Mouse (Mus musculus) heart, embryonic 15.5 days (tissue): ENCODE data around the gene Hcls1. TPM values are rescaled to one million over a fixed set of nuclear protein-coding genes. Genes with fewer than 3 reads are reported as not detected.

Source experiments
- ATAC-seq: fragments of 200-750 bp; cut with Nextera tagmentation; replicated peaks from 2 replicates; pipeline ENCODE4 v1.8.0; 2017; ENCODE audit warnings: low read depth, moderate TSS enrichment; ENCODE audit not compliant: insufficient number of reproducible peaks, insufficient read depth, low FRiP score
- H3K27ac ChIP-seq: fragments of 300-500 bp; sonication (generic); 2 replicates; pipeline ENCODE4 v1.5.1; 2015; ENCODE audit warnings: mild to moderate bottlenecking, inconsistent platforms
- H3K27me3 ChIP-seq: fragments of 300-500 bp; sonication (generic); 2 replicates; pipeline ENCODE4 v1.6.1; 2015; ENCODE audit warnings: inconsistent platforms
- H3K36me3 ChIP-seq: fragments of 300-500 bp; sonication (generic); 2 replicates; pipeline ENCODE4 v1.6.1; 2015; ENCODE audit warnings: mild to moderate bottlenecking, inconsistent platforms
- H3K4me1 ChIP-seq: fragments of 300-500 bp; sonication (generic); replicated peaks from 2 replicates; pipeline ENCODE4 v1.6.1; 2015; ENCODE audit warnings: inconsistent platforms
- H3K4me2 ChIP-seq: fragments of 300-500 bp; sonication (generic); 2 replicates; pipeline ENCODE4 v1.6.1; 2015; ENCODE audit warnings: inconsistent platforms, mild to moderate bottlenecking, moderate library complexity
- H3K4me3 ChIP-seq: fragments of 300-500 bp; sonication (generic); 2 replicates; pipeline ENCODE4 v1.5.1; 2015; ENCODE audit warnings: mild to moderate bottlenecking, inconsistent platforms
- H3K9ac ChIP-seq: fragments of 300-500 bp; sonication (generic); 2 replicates; pipeline ENCODE4 v1.6.1; 2015; ENCODE audit warnings: mild to moderate bottlenecking, inconsistent platforms
- H3K9me3 ChIP-seq: fragments of 300-500 bp; sonication (generic); replicated peaks from 2 replicates; pipeline ENCODE4 v1.6.1; 2016; ENCODE audit warnings: inconsistent platforms
- WGBS: fragments of 180-500 bp; shearing (Covaris S2); methylation state at CpG from one replicate; pipeline ENCODE4 v1.1.7; 2015; ENCODE audit warnings: mixed read lengths; 5-methylcytosine and 5-hydroxymethylcytosine counted together
- polyA plus RNA-seq: library from polyadenylated mRNA; unstranded; fragments of >200 nt; fragmentation: Nextera tagmentation; extraction: Ambion mirVana; gene quantifications from 2 replicates; pipeline ENCODE4 v1.2.1, GENCODE M21; 2015

The Hcls1 gene
- polyA plus RNA-seq, 1 experiment from 2014 or later = 4.7 TPM

DNA sequence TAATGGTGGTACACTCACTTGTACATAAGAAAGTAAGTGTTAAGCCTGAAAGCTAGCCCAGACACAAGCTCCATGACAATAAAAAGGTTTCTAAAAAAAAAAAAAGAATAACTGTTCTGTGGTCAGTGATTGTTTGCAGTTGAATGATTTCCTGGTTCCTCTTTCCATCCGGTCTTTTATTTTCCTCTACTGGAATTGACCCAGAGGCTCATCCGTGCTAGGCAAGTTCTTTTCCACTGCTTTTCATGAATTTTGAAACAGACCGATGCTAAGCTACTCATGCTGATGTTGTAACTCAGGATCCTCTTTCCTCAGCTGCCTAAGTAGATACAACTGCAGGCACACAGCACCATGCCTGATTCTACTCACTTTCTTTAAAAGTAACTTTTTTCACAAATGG, 14.4 kb upstream of the Hcls1 start:
- peaks cover 49% of the 10 kb centered on the region for H3K36me3 ChIP-seq
- no peak for ATAC-seq
- no peaks in the 10 kb centered on the region for H3K27me3 ChIP-seq
- H3K9me3 ChIP-seq = no peaks in the 10 kb centered on the region
- WGBS = 70% methylated on average over 3 of the region's 3 CpGs
- H3K9ac ChIP-seq = no peak overlapping the region
- H3K4me1 ChIP-seq = no peaks in the 10 kb centered on the region
- no peak overlapping the region for H3K27ac ChIP-seq
- no peak overlapping the region for H3K4me3 ChIP-seq
- no peak overlapping the region for H3K4me2 ChIP-seq

DNA sequence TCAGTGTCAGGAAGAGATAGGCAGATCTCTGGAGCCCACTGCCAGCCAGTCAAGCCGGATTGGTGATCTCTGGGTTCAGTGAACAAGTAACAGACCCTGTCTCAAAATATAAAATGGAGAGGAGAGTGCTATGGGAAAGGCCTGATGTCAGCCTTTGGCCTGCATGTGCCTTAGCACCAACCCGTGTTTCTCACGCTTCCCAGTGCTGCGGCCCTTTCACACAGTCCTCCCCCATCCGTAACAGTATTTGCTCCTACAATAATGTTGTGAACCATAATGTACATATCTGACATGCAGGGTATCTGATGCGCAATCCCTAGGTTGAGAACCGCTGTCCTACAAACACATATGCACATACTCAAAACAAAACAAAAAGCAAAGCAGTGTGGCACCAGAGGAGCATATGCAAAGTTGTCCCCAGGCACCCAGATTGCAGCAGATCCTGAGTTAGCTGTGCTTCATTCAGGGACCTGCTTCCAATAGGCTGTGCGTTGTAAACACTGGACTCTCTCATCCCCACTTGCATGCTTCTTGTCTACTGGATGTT, 13.6 kb upstream of the Hcls1 start:
- ATAC-seq = no peak
- no peaks in the 10 kb centered on the region for H3K4me1 ChIP-seq
- peaks cover 53% of the 10 kb centered on the region for H3K36me3 ChIP-seq
- H3K9me3 ChIP-seq = no peaks in the 10 kb centered on the region
- H3K27me3 ChIP-seq = no peaks in the 10 kb centered on the region
- no peak overlapping the region for H3K27ac ChIP-seq
- 87% methylated on average over 8 of the region's 8 CpGs for WGBS
- H3K9ac ChIP-seq = no peak overlapping the region
- H3K4me3 ChIP-seq = no peak overlapping the region
- no peak overlapping the region for H3K4me2 ChIP-seq

- Histone ChIP-seq H3K9me3 (no peaks in the 10 kb centered on the region), H3K27me3 (no peaks in the 10 kb centered on the region), H3K4me1 (no peaks in the 10 kb centered on the region), H3K27ac (no peak overlapping the region), H3K36me3 (peaks cover 53% of the 10 kb centered on the region), H3K9ac (no peak overlapping the region), H3K4me2 (no peak overlapping the region), H3K4me3 (no peak overlapping the region)
- 87% methylated on average over 6 of the region's 6 CpGs for WGBS
- no peak for ATAC-seq
Measured at GRCm38 (mm10) chr16:36921980-36922379, 12.8 kb upstream of the Hcls1 start.

GRCm38 (mm10) chr16:36924312-36924711, 10.5 kb upstream of the Hcls1 start:
- Histone ChIP-seq H3K4me1 (no peaks in the 10 kb centered on the region), H3K9ac (no peak overlapping the region), H3K9me3 (no peaks in the 10 kb centered on the region), H3K27ac (no peak overlapping the region), H3K36me3 (peaks cover 62% of the 10 kb centered on the region), H3K27me3 (no peaks in the 10 kb centered on the region), H3K4me3 (no peak overlapping the region), H3K4me2 (no peak overlapping the region)
- 92% methylated on average over 8 of the region's 8 CpGs for WGBS
- no peak for ATAC-seq

GRCm38 (mm10) chr16:36925351-36925750, 9.4 kb upstream of the Hcls1 start:
- Histone ChIP-seq H3K4me1 (no peaks in the 10 kb centered on the region), H3K9me3 (no peaks in the 10 kb centered on the region), H3K4me3 (no peak overlapping the region), H3K9ac (no peak overlapping the region), H3K4me2 (no peak overlapping the region), H3K27ac (no peak overlapping the region), H3K36me3 (peaks cover 67% of the 10 kb centered on the region), H3K27me3 (no peaks in the 10 kb centered on the region)
- no peak for ATAC-seq
- WGBS = 80% methylated on average over 6 of the region's 6 CpGs

DNA sequence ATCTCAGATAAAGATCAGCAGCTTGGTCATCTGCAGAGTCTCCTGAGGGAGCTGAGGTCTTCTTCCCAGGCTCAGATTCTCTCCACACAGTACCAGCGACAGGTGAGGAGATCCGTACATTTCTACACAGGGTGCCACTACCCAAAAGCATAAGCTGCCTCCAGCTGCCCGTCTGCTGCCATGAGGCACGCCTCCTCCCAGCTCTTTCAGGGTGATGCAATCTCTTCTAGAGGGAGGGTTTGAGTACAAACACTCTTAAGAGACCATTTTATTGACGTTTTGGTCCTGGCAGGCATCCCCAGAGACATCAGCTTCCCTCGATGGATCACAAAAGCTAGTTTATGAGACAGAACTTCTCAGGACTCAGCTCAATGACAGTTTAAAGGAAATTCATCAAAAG, 9.0 kb upstream of the Hcls1 start:
- no peak for ATAC-seq
- Histone ChIP-seq H3K9me3 (no peaks in the 10 kb centered on the region), H3K4me1 (no peaks in the 10 kb centered on the region), H3K27ac (no peak overlapping the region), H3K4me2 (no peak overlapping the region), H3K4me3 (no peak overlapping the region), H3K36me3 (peaks cover 67% of the 10 kb centered on the region), H3K9ac (no peak overlapping the region), H3K27me3 (no peaks in the 10 kb centered on the region)
- 76% methylated on average over 6 of the region's 6 CpGs for WGBS

DNA sequence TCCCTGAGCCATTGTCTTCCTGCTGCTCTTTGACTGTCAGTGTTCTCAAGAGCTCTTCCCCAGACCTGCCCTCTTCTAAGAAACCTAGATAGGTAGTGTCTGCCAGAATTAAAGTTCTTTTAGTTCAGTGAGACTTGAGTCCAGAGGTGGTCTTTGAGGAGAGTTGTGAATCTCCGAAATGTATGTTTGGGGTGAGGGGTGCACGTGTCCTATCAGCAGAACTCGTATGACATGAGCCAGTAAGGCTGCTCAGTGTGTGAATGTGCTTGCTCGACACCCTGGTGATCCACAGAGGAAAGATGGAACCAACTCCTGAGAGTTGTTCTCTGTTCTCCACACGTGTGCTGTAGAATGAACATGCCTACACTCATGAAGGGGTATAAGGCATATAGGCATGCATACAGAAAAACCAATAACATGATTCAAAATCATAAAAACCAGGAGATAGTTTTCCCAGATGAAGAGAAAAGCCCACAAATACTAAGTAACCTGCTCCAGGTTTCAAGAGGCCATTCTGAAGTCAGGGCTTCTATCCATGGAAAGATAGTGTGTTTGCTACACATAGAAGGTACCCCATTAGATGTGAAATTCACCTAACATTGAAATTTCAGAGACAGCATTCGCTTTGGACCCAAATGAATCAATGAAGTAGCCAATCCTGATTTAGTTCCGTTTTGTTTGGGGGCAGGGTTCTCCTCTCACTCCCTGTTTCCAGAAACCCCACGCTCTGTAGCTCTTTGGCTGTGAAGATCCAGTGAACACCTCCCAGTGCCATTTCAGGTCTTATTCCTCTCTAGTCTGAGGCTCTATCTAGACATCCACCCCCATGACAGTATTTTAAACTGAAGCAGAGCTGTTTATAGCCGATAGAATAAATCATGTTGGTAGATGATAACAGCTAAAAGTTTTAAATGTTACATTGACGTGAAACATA, 8.0 kb upstream of the Hcls1 start:
- H3K9ac ChIP-seq = no peak overlapping the region
- H3K4me2 ChIP-seq = no peak overlapping the region
- no peak for ATAC-seq
- no peaks in the 10 kb centered on the region for H3K27me3 ChIP-seq
- WGBS = 87% methylated on average over 10 of the region's 10 CpGs
- H3K4me1 ChIP-seq = no peaks in the 10 kb centered on the region
- H3K36me3 ChIP-seq = peaks cover 77% of the 10 kb centered on the region
- no peak overlapping the region for H3K27ac ChIP-seq
- H3K4me3 ChIP-seq = no peak overlapping the region
- H3K9me3 ChIP-seq = no peaks in the 10 kb centered on the region

GRCm38 (mm10) chr16:36927495-36928105, 7.2 kb upstream of the Hcls1 start:
- 81% methylated on average over 10 of the region's 10 CpGs for WGBS
- Histone ChIP-seq H3K9ac (no peak overlapping the region), H3K4me2 (no peak overlapping the region), H3K4me3 (no peak overlapping the region), H3K36me3 (peaks cover 83% of the 10 kb centered on the region), H3K27me3 (no peaks in the 10 kb centered on the region), H3K4me1 (no peaks in the 10 kb centered on the region), H3K27ac (no peak overlapping the region), H3K9me3 (no peaks in the 10 kb centered on the region)
- ATAC-seq = no peak

- H3K36me3 ChIP-seq = peaks cover 88% of the 10 kb centered on the region
- H3K27ac ChIP-seq = no peak overlapping the region
- no peak overlapping the region for H3K9ac ChIP-seq
- no peaks in the 10 kb centered on the region for H3K9me3 ChIP-seq
- ATAC-seq = no peak
- no peaks in the 10 kb centered on the region for H3K27me3 ChIP-seq
- H3K4me1 ChIP-seq = no peaks in the 10 kb centered on the region
- H3K4me3 ChIP-seq = no peak overlapping the region
- H3K4me2 ChIP-seq = no peak overlapping the region
- WGBS = 85% methylated on average over 8 of the region's 8 CpGs
Measured at GRCm38 (mm10) chr16:36928106-36928500, 6.7 kb upstream of the Hcls1 start.

- 89% methylated on average over 7 of the region's 7 CpGs for WGBS
- Histone ChIP-seq H3K4me2 (no peak overlapping the region), H3K36me3 (peaks cover 85% of the 10 kb centered on the region), H3K4me1 (peaks cover 8% of the 10 kb centered on the region), H3K27me3 (no peaks in the 10 kb centered on the region), H3K4me3 (no peak overlapping the region), H3K9ac (no peak overlapping the region), H3K9me3 (no peaks in the 10 kb centered on the region), H3K27ac (no peak overlapping the region)
- ATAC-seq = no peak
Measured at GRCm38 (mm10) chr16:36929216-36929615, 5.6 kb upstream of the Hcls1 start.

- 62% methylated on average over 11 of the region's 11 CpGs for WGBS
- Histone ChIP-seq H3K27me3 (no peaks in the 10 kb centered on the region), H3K9me3 (no peaks in the 10 kb centered on the region), H3K9ac (no peak overlapping the region), H3K4me1 (peaks cover 12% of the 10 kb centered on the region), H3K27ac (no peak overlapping the region), H3K4me3 (no peak overlapping the region), H3K36me3 (peaks cover 73% of the 10 kb centered on the region), H3K4me2 (no peak overlapping the region)
- ATAC-seq = no peak
Measured at GRCm38 (mm10) chr16:36930231-36931136, 4.3 kb upstream of the Hcls1 start.
